Mouse (Mus musculus) ES-Bruce4 (cell line): ENCODE measurements at regions not wholly inside any gene's neighbourhood (a gene's known extent, or its start where the extent isn't known, plus 50 kb on each side); places are given as distances from the start of the nearest gene placed in this dataset.

ENCODE experiments used
- CTCF ChIP-seq: IDR thresholded peaks from one replicate; pipeline ENCODE4 v1.8.1; 2011; ENCODE audit warnings: low read depth, low read length
- POLR2A ChIP-seq: IDR thresholded peaks from one replicate; pipeline ENCODE4 v1.8.1; 2011; ENCODE audit warnings: low read length; ENCODE audit not compliant: insufficient read depth

DNA sequence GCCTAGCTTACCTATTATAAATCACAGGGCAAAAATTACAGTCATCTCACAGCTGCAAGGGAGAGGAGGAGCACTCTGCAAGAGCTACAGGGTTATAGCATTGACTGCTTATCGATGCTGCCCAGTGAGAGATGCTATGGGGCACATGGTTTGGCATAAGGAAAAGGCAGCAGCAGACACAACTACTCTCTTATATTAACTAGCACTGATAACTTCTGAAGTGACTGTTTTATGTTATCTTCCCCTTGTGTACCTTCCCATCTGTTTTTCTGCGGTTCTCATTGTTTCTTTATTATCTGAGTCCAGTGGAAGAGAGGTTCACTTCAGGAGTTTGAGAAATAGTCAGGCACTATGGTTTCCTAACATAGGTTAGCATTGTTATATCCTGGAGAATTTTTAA, 502.1 kb downstream of the Slco6d1 start:
- TF ChIP-seq CTCF = no peak
- no peak for TF ChIP-seq POLR2A
